Mouse (Mus musculus): Measurements from ENCODE around the gene Haus5.

The Haus5 gene

DNA sequence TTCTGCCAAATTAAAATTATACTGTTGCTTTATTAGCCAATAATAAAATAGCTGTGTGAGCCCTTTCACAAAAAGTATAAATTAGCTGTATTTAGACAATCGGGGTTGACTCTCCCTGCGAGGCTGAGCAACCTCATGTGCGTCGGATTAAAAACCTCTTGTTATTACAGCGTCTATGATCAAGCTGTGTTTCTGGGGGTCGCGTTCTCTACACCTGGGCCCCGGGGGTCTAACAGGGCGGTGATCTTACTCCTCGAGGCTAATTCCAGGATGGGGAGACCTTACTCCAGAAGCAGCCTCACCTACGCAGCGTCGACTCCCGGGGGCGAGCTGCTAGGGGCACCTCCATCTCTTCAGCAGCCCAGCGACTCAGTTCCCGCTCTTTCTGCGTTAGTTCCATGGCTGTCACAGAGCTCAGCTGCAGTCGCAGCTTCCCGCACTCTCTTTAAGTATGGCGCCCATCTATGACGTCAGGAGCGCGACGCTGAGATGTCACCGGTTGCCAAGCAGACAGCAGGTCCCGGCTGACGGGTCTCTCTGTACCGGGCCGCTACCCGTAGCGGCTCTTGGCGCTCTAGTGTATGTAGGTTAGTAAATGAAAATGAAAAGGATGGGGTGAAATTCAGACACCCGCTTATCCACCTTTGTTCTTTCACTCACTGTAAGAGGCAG, at the start of gene Haus5:
Gene Haus5, minus strand, starts transcription at position 466 of the 672 bp plus-strand sequence.
- DNase-seq (ENCODE audit: low spot score), result peak; percentile 91

DNA sequence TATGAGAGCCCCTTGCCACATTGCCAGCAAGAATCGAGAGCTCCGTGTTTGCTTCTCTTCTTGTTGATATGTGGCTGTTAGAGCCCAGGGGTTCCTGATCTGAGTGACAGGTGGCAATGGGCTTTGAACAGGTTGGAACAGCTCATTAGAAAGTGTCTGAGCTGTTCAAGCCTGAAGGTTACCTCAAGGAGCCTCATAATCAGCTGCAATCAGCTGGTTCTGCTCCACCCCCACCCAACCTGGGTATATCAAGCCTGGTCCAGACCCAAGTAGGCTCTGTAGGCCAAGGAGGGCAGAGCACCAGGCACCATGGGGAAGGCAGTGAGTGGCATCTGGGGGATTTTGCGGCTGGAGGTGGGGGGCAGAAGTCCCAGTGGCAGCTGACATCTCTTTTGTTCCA, 47.1 kb upstream of the Haus5 start, which contains the start of gene Atp4a:
Gene Atp4a, plus strand, starts transcription at position 268 of the 400 bp plus-strand sequence.
- DNase-seq (ENCODE audit: low spot score), result no peak

DNA sequence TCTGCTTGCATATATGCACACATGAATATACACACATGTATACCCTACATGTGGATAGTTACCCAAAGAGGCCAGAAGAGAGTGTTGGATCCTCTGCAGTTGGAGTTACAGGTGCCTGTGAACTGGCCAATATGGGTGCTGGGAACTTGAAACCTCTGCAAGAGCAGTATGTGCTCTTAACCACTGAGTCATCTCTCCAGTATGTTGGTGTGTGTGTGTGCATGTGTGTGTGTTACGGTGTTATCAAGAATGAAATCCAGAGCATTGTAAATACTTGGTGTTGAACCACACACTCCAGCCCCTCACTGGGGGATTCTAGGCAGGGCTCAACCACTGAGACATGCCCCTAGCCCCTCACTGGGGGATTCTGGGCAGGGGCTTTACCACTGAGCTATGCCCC, 42.6 kb upstream of the Haus5 start:
- DNase-seq (ENCODE audit: low spot score), result no peak

DNA sequence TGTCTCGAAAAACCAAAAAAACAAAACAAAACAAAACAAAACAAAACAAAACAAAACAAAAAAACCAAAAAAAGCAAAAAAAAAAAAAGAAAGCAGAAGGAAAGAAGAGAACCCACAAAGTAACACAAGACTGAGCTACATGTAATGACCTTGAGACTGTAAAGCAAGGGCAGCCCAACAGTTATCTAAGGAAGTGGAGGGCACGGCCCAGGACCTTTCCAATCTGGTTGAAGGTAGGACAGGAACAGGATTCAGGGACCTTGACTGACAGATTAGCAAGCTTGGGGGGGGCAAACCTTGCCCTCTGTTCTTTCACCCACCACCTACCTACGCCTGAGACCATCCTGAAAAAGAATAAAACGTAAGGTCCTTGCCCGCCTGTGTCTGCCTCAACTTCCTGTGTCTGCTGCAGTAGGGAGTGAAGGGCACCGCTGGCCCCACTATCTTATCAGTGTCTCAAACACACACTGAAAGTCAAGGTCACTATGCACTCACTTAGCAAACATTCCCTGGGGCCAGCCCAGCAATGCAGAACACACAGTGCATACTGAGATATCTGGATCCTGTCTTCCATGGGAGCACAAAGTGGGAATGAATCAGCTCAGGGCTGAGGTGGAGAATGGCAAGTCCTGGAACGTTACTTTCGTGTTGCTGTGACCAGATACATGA, 41.6 kb upstream of the Haus5 start:
- DNase-seq (ENCODE audit: low spot score), result no peak

DNA sequence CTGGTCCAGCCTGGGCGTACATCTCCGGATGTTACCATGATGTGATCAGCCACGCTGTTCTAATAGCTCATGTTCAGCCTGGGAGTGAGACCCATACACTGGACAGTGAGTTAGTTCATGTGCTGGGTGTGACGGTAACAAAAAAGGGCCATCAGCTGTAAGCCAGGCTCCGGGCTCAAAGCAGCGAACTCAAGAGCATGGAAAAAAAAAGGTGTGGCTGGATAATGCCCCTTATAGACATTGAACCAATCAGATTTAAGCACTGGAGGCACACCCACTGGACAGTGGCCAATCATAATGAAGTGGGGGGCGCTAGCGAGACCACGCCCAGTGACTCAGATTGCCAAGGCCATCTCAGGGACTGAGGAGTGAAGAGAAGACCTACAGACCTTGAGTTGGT, 33.8 kb upstream of the Haus5 start, which contains the start of gene 2200002J24Rik:
Gene 2200002J24Rik, plus strand, starts transcription at position 338 of the 400 bp plus-strand sequence.
- DNase-seq (ENCODE audit: low spot score), result no peak

DNA sequence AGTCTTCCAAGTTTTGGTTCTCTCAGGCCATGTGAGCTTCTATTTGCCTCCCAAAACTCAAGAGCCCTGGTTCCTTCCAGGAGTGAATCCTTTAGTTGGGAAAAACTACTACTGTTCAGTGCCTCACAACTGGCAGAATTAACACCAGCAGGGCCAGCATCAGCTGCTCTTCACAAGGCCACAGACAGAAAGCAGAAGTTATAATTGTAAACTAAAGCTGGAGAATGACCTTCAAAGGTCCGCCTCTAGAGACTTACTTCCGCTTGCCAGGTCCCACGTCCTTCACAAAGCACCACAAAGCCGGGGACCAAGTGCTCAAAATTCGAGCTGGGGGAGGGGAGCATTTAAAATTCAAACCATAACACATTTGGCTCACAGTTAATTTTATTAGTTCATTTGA, 33.3 kb upstream of the Haus5 start:
- no peak for DNase-seq (ENCODE audit: low spot score)

DNA sequence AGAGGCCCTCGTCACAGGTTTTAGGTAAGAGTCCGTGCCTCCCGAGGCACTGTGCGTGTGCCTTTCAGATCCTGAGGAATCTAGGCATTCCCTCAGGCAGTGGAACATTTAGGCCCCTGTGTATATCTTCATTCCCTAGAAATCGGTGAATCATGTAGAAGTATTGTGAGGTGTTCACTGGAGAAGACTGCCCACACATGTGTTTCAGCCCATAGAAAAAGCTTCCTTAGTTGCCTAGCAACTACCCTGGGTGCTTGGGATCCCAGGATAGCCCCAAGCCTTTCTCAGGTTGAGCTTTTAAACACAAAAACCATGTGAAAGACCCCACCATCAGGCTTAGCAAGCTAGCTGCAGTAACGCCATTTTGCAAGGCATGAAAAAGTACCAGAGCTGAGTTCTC, 23.5 kb upstream of the Haus5 start:
- DNase-seq (ENCODE audit: low spot score), result no peak

DNA sequence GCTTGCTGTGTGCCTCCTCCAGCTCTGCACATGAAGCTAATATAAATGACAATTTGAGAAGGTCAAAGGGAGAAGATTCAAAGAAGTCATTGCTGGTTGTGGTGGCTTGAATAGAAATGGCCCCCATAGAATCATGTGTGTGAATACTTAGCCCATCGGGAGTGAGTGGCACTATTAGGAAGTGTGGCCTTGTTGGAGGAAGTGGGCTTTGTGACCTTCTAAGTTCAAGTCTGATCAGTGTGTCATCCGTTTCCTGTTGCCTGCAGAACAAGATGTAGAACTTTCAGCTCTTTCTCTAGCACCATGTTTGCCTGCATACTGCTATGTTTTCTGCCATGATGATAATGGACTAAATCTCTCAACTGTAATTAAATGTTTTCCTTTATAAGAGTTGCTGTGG, 18.6 kb upstream of the Haus5 start:
- DNase-seq (ENCODE audit: low spot score), result no peak

DNA sequence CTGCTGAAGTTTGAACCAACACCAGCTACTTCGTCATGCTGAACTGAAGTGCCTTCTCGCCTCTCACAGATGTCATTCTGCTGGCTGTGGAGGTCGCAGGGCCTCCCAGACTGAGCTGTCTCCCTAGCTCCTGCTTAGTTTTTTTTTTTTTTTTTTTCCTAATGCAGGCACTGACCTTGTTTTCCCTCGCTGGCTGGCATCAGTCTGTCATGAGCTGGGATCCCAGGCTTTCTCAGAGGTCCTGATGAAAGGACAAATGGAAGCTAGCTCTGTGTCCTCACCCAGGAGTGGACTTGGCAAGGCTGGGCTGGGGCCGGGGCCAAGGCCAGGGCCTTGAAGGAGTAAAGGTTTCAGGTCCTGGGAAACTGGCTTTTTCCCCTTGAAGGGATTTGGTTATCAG, 17.1 kb upstream of the Haus5 start:
- no peak for DNase-seq (ENCODE audit: low spot score)

DNA sequence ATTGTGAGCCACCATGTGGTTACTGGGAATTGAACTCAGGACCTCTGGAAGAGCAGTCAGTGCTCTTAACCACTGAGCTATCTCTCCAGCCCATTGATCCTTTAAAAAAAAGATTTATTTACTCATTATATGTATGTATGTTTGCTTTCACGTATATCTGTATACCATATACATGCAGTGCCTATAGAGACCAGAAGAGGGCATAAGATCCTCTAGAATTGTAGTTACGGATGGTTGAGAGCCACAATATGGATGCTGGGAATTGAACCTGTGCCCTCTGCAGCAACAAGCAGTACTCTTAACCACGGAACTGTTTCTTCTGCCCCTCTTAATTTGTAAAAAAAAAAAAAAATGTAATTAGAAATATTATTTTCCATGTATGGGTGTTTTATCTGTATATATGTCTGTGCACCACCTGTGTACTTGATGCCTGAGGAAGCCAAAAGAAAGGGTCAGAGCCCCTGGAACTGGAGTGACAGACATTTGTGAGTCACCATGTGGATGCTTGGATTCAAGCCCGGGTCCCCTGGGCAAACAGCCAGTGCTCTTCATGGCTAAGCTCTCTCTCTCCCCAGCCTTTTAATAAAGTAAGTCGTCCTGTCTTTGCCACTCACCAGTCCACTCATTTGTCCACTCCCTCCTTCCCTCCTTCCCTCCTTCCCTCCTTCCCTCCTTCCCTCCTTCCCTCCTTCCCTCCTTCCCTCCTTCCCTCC, 13.6 kb upstream of the Haus5 start:
- no peak for DNase-seq (ENCODE audit: low spot score)

DNA sequence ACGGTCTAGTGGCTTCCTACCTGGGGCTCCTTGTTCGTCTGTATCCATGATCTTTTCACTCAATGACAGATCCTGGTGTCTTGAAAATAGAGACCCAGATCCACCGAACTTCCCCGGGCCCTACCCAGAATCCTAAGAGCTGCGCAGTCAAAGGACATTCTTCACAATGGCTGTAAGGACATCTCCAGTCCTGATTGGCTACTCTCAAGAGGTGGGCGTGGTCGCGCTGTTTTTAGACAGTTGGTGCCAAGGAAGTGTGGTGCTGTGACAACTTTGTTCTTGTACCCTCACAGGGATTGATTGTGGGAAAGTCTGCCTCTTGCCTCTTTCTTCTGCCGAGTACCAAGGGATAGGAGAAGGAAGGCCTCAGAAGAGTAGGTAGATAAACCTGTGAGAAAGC, 6.7 kb upstream of the Haus5 start, which contains the start of gene Pmis2:
Gene Pmis2, minus strand, starts transcription at position 126 of the 400 bp plus-strand sequence.
- DNase-seq (ENCODE audit: low spot score), result no peak

DNA sequence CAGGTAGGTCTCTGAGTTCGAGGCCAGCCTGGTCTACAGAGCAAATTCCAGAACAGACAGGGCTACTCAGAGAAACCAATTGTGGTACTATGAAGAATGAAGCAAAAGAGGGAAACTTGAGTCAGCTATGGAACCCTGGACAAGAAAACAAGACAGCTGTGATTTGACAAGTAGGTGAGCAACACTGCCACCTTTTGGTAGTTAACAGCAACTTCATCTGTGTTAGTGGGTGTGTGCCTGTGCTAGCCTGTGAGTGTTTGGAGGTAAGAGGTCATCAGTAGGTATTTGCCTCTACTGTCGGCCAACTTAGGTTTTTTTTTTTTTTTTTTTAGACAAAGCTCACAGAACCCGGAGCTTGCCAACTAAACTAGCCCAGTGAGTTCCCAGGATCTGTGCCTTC, 4.4 kb upstream of the Haus5 start:
- DNase-seq (ENCODE audit: low spot score), result no peak

DNA sequence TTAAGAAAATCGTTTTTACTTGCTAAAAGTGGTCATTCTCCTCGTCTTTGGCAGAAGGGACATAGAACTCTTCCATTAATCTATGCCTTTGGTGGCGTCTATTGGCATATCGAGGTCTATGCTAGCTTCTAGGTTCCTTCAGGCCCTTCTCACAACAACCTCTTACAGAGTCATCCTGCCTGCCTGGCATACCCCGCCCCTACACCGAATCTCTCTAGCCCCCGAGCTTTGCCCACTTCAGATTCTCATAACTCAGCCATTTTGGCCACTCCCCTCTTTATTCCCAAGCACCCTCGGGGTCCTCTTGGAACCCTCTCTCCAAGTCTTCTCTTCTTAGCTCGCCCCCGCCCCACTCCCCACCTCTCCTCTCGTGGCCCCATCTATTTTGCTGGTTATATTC, 527 bp upstream of the Haus5 start:
- no peak for DNase-seq (ENCODE audit: low spot score)

DNA sequence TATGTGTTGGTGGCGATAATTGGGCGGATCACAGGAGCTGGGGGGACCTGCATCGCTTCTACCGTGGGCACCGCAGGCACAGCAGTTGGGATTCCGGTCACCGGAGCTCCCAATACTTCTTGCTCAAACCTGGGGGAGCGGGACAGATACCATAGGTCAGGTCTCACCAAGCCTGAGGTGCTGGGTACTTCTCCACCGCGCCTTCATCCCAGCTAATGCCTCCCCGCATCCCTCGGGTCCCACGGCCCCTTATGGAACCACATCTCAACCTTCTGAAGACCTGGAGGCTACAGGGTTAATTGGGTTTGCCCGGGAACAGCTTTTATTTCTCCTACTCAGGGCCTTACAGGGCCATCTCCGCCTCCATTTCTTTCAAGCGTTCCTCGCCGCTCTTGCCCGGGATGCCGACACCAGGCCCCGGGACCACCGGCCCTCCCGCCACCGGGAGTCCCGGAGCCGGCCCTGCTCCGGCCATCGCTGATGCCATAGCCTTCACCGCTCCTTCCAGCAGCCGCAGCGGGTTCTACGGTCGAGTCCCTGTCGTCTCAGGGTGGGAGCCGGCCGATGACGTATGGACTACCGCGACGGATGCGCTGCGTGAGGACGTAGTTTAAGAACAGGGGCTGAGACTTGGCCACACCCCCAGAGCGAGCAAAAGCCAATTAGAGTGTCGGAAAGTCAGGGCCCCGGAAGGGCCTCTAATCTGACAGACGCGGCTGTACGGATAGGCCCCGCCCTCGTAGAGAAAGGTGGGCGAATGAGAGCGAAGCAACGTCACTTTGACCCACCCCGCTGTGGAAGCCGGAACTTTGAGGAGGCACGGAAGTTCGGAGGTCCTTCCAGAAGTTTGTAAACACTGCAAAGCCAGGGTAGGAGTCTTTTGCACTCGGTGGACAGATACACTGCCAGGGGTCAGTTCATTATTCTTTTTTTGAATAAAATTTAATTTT, 14.9 kb downstream of the Haus5 start, which contains the start of gene Rbm42:
Gene Rbm42, minus strand, starts transcription at position 727 of the 950 bp plus-strand sequence.
- peak; percentile 99 for DNase-seq (ENCODE audit: low spot score)

DNA sequence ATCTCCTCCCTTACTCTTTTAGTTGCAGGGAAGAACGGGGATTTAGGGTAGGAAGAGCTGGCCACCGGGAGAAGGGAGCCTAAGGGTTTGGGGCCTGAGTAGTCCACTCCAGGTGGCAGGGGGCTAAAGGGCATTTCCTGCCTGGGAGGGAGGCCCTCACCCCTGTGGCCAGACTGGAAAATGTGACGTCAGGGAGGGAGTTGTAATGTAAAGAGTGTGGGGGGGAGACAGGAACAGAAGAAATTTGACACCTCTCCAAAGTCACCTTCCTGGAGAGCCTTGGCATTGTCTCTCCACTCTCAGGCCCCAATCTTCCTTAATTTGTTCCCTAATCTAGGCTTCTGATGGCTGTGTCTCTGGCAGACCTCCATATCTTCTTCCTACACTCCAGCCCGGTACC, 25.7 kb downstream of the Haus5 start:
- no peak for DNase-seq (ENCODE audit: low spot score)

DNA sequence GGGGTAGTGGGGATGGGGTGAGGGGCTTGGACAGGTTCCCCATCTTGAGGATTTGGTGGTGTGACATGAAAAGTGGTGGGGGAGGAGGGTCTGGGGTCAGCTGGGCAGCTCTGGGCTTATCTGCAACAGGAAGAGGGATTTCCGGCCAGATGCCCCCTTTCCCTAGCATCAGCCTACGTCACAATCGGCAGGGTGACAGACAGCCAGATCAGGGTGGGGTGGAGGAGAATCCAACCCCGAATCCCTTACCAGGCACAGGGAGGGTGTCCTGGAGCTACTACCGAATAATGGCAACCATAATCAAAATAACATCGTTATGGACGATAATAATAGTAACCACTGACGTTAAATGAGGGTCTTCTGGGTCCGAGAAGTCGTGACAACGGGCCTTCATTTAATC, 28.4 kb downstream of the Haus5 start:
- DNase-seq (ENCODE audit: low spot score), result no peak

DNA sequence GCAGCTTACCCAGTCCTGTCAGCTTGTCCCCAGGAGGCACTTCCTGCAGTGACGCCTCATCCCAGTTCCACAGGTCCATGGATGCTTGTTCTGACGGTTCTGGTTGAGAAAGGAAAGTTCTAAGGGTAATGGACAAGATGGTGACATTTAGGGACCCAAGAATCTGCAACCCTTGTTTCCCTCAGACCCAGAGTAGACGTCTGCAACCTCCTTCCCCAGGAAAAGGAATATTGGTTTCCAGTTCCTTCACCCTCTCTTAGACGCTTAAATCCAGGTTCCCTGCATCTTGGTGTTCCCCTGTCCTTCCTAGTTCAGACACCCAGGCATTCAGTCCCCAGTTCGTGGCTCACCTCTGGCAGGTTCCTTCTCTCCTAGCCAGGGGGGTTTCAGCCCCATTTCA, 29.0 kb downstream of the Haus5 start, which contains the start of gene Etv2:
Gene Etv2, minus strand, starts transcription at position 101 of the 400 bp plus-strand sequence.
- no peak for DNase-seq (ENCODE audit: low spot score)

DNA sequence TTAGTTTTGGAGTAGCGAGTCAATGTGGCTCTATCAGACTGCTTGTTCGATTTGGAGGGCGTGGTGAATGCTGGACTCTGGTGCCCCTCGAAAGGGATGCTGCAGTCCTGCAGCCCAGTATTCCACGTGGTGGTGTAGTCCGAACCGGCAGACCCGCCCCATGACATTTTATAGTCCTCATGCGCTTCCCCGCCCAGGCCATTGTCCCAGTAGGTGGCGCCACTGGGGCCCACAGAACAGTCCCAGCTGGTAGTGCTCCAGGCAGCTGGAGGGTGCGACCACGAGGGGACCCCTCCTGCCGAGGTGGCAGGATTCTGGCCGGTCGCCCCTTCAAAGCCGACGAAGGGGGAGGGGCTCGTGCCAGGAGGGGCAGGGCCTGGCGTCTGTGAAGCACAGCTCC, 30.2 kb downstream of the Haus5 start:
- DNase-seq (ENCODE audit: low spot score), result peak; percentile 51

DNA sequence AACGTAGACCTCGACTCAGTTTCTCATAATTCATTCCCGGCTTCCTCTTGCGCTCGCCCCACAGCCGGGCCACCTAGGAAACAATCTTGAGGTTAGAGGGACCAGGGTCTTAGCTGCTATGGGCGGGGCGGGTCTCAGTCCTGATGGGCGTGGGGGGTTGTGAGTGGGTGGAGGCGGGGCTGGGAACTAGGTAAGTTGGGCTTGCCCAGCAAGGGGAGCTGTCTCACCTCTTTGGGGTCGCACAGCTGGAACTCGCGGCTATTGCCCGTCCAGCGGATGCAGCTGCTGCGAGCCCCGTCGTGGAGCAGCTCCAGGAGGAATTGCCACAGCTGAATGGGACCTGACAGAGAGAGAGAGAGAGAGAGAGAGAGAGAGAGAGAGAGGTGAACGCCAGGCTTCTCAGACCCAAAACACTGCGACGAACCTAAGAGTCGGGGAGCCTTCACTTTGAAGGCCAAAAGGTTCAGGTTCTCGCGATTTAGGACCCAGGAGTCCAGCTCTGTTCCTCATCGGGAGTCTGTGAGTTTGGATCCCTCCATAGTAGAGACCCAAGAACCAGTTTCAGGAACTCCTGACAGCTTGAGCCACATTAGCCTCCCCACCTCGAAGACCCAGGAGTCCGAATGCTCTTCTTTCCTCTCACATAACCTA, 30.9 kb downstream of the Haus5 start:
- DNase-seq (ENCODE audit: low spot score), result no peak

DNA sequence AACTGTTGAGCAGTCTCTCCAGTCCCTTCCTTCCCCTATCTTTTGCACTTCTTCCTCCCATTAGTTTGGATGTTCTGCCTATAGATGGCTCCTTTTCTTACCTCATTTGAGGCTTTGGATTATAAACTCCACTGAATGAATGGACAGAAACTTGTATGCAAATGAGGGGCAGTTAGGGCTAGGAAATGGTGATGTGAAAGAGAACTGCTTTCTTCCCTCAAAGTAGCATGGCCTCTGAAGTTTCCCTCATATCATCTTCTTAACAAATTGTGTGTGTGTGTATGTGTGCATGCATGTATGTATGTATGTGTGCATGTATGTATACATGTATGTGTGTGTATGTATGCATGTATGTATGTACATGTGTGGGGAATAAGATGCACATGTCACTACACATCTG, 35.8 kb downstream of the Haus5 start:
- DNase-seq (ENCODE audit: low spot score), result no peak

DNA sequence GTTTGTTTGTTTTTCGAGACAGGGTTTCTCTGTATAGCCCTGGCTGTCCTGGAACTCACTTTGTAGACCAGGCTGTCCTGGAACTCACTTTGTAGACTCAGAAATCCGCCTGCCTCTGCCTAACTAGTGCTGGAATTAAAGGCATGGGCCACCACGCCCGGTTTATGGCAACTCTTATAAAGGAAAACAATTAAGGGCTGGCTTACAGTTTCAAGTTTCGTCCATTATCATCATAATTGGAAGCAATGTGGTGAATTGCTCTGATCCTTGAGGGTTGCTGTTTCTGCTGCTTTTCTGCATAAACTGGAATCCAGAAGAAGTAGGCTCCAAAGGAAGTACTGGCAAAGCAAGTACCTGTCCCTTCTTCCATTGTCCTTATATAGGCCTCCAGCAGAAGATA, 38.1 kb downstream of the Haus5 start:
- no peak for DNase-seq (ENCODE audit: low spot score)
